Mouse (Mus musculus): ENCODE measurements around the gene Gm27235.

DNA sequence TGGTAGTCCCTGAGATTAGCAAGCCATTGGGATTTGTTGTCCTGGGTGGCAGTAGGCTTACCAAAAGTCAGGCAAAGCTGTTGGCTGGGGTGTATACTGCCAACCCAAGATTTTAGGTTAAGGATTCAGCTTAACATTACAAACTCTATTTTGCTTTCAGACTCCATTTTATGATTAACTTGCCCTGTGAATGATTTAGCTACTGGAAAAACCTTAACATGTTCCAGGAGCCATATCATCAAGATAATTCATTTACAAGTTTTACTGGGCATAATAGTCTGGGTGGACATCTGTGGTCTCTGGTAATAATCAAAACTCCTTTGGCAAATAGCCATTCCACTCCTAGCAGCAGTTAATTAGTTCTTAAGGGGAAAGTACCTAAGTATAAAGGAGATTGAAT lies 8.2 kb upstream of the Gm27235 start:
- no peak for TF ChIP-seq CTCF (IDR thresholded peaks at IDR 0.05; ENCODE audit: low read depth)
- TF ChIP-seq EP300 (IDR thresholded peaks at IDR 0.05; ENCODE audit: low read depth), result no peak

Measured in liver, embryonic 14.5 days (tissue).